Mouse (Mus musculus) hindbrain, embryonic 12.5 days (tissue): ENCODE measurements at regions not wholly inside any gene's neighbourhood (a gene's known extent, or its start where the extent isn't known, plus 50 kb on each side); places are given as distances from the start of the nearest gene placed in this dataset.

Experiments
- ATAC-seq: fragments of 200-750 bp; cut with Nextera tagmentation; 2 replicates; pipeline ENCODE4 v1.8.0; 2017; ENCODE audit warnings: moderate TSS enrichment; ENCODE audit not compliant: low FRiP score
- H3K27ac ChIP-seq: fragments of 300-500 bp; sonication (generic); 2 replicates; pipeline ENCODE4 v1.5.1; 2016; ENCODE audit warnings: mild to moderate bottlenecking
- H3K27me3 ChIP-seq: fragments of 300-500 bp; sonication (generic); 2 replicates; pipeline ENCODE4 v1.6.1; 2016; ENCODE audit warnings: mild to moderate bottlenecking
- H3K36me3 ChIP-seq: fragments of 300-500 bp; sonication (generic); 2 replicates; pipeline ENCODE4 v1.6.1; 2016; ENCODE audit warnings: mild to moderate bottlenecking
- H3K4me1 ChIP-seq: fragments of 300-500 bp; sonication (generic); 2 replicates; pipeline ENCODE4 v1.6.1; 2016
- H3K4me2 ChIP-seq: fragments of 300-500 bp; sonication (generic); replicated peaks from 2 replicates; pipeline ENCODE4 v1.6.1; 2016; ENCODE audit warnings: mild to moderate bottlenecking
- H3K4me3 ChIP-seq: fragments of 300-500 bp; sonication (generic); 2 replicates; pipeline ENCODE4 v1.5.1; 2016; ENCODE audit warnings: mild to moderate bottlenecking
- H3K9ac ChIP-seq: fragments of 300-500 bp; sonication (generic); 2 replicates; pipeline ENCODE4 v1.6.1; 2016; ENCODE audit warnings: mild to moderate bottlenecking, moderate library complexity
- H3K9me3 ChIP-seq: fragments of 300-500 bp; sonication (generic); replicated peaks from 2 replicates; pipeline ENCODE4 v1.6.1; 2016; ENCODE audit warnings: mild to moderate bottlenecking
- WGBS: fragments of 180-500 bp; shearing (Covaris S2); methylation state at CpG from one replicate; pipeline ENCODE4 v1.1.7; 2016; 5-methylcytosine and 5-hydroxymethylcytosine counted together

DNA sequence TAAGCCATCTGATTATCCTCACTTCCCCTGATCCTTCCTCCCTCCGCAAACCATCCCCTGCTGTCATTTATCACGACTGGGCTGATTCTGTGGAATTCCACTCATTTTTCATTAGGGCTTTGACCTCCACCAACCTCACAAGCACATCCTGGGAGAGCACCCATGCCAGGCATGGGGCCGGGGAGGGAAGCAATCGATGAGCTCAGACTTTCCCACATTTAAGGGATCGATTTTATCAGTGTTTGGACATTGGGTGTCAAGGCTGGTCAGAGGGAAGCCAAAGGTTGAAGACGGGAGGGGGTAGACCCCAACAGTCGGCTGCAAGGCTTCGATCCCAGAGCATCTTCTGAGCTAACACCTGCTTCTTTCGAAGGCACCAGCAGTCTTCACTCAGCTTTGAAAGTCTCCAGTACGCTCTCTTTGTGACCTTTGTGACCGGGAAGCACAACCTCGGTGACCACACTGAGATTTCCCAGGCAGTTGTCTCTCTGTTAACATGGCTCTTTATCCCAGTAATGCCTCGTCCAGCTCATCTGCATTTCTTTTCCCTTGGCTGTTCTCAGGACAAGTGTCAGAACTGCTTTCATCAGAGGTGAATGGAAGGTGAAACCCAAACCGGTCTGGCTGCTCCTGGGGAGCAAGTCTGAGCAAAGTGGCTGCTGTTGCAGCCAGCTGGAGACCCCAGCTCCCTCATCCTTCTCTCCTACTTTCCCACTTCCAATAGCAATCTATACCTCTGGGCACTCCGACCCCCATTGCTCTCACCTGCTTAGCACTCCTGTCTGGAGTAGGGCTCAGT is 53.7 kb upstream of the Sox9 start:
- no peak for ATAC-seq
- 36% methylated on average over 15 of the region's 15 CpGs for WGBS
- Histone ChIP-seq H3K4me3 (no peak overlapping the region), H3K9me3 (no peaks in the 10 kb centered on the region), H3K4me1 (peaks cover 5% of the 10 kb centered on the region; the same call in 1 of the 2 replicates), H3K27ac (no peak overlapping the region), H3K4me2 (no peak overlapping the region), H3K27me3 (no peaks in the 10 kb centered on the region), H3K9ac (no peak overlapping the region), H3K36me3 (no peaks in the 10 kb centered on the region)
